Mouse (Mus musculus) C2C12 (cell line): ENCODE results near the gene Musk.

ENCODE experiments used
- CEBPB ChIP-seq: IDR thresholded peaks from one replicate; pipeline ENCODE4 v1.6.1; 2011; ENCODE audit warnings: low read depth, mild to moderate bottlenecking, control low read depth, moderate library complexity
- CTCF ChIP-seq: IDR thresholded peaks from one replicate; pipeline ENCODE4 v1.5.1; 2011; ENCODE audit not compliant: control insufficient read depth, insufficient read depth, insufficient read length
- MYOD1 ChIP-seq: IDR thresholded peaks from one replicate; pipeline ENCODE4 v1.6.1; 2011; ENCODE audit warnings: low read depth; ENCODE audit not compliant: control insufficient read depth, insufficient read length
- USF1 ChIP-seq: IDR thresholded peaks from one replicate; pipeline ENCODE4 v1.6.1; 2011; ENCODE audit warnings: low read depth, mild to moderate bottlenecking, control low read depth, moderate library complexity

- no peak for TF ChIP-seq CEBPB
- no peak for TF ChIP-seq MYOD1
- no peak for TF ChIP-seq USF1
- TF ChIP-seq CTCF, result no peak
Measured at GRCm38 (mm10) chr4:58280121-58280520, 5.6 kb upstream of the Musk start.
